Mouse (Mus musculus) CH12.LX (cell line): ENCODE results near the gene Bmf.

Source experiments
- CHD1 ChIP-seq: IDR thresholded peaks from 2 replicates; pipeline ENCODE4 v1.6.1; 2012; ENCODE audit warnings: low read depth, low read length, improper control_type of control experiment, inconsistent platforms
- CTCF ChIP-seq, 2 experiments: IDR thresholded peaks in 1 of 2; conservative IDR thresholded peaks in 1 of 2; 2 replicates each; pipeline ENCODE4 v1.5.1; 2011 to 2012; ENCODE audit warnings: low read depth in 2 of 2, low read length in 2 of 2, improper control_type of control experiment in 1 of 2, inconsistent platforms in 1 of 2, mild to moderate bottlenecking in 1 of 2, moderate library complexity in 1 of 2
- E2F4 ChIP-seq: IDR thresholded peaks from 2 replicates; pipeline ENCODE4 v1.6.1; 2011; ENCODE audit warnings: low read depth, low read length, improper control_type of control experiment; ENCODE audit not compliant: insufficient replicate concordance
- ETS1 ChIP-seq: conservative IDR thresholded peaks from 2 replicates; pipeline ENCODE4 v1.6.1; 2012; ENCODE audit warnings: low read depth, mild to moderate bottlenecking, inconsistent platforms, low read length, improper control_type of control experiment, moderate library complexity
- HCFC1 ChIP-seq: IDR thresholded peaks from 2 replicates; pipeline ENCODE4 v1.6.1; 2012; ENCODE audit warnings: low read depth, mild to moderate bottlenecking, inconsistent platforms, low read length, improper control_type of control experiment
- NELFE ChIP-seq: IDR thresholded peaks from 2 replicates; pipeline ENCODE4 v1.6.1; 2011; ENCODE audit warnings: low read depth, low read length, improper control_type of control experiment
- POLR2A ChIP-seq: IDR thresholded peaks from 2 replicates; pipeline ENCODE4 v1.6.1; 2011; ENCODE audit warnings: low read depth, mild to moderate bottlenecking, improper control_type of control experiment, low read length
- SIN3A ChIP-seq: IDR thresholded peaks from 2 replicates; pipeline ENCODE4 v1.6.1; 2012; ENCODE audit warnings: low read length, improper control_type of control experiment, inconsistent platforms
- SMC3 ChIP-seq: IDR thresholded peaks from 2 replicates; pipeline ENCODE4 v1.6.1; 2011; ENCODE audit warnings: low read depth, low read length, improper control_type of control experiment
- TBP ChIP-seq: conservative IDR thresholded peaks from 2 replicates; pipeline ENCODE4 v1.6.1; 2011; ENCODE audit warnings: low read depth, low read length, improper control_type of control experiment
- USF1 ChIP-seq: IDR thresholded peaks from 2 replicates; pipeline ENCODE4 v1.6.1; 2014; ENCODE audit warnings: low read depth, mild to moderate bottlenecking, inconsistent platforms, low read length, improper control_type of control experiment

DNA sequence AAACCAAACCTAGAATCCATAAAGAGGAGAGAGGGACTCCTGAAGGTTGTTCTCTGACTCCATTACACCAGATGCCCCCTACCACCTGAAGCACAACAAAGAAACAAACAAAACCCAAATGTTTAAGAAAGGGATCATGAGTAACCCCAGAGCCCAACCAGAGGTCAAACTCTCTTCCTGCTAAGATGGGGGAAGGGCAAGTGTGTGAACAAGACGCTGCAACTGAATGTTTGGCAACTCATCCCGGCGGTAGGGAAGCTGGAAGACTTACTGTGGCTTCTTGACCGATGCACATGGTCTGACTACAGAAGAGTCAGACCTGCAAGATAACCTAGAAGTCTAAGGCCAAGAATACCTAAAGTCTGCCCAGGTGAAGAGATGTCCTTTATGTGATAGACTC, 12.3 kb downstream of the Bmf start:
- TF ChIP-seq POLR2A (no peak), ETS1 (no peak), TBP (no peak), HCFC1 (no peak), SMC3 (no peak), CTCF (conservative IDR thresholded peaks at IDR 0.05 in 1 of 2, IDR thresholded peaks at IDR 0.05 in 1 of 2; ENCODE audit: low read depth in 2 of 2, low read length in 2 of 2) (no peak), E2F4 (no peak), NELFE (no peak), CHD1 (no peak), USF1 (no peak), SIN3A (no peak)
